Mouse (Mus musculus) heart, embryonic 11.5 days (tissue): ENCODE results near the gene Med16. TPM values are rescaled to one million over a fixed set of nuclear protein-coding genes. Genes with fewer than 3 reads are reported as not detected.

Source experiments
- ATAC-seq: fragments of 200-750 bp; cut with Nextera tagmentation; replicated peaks from 2 replicates; pipeline ENCODE4 v1.8.0; 2017; ENCODE audit warnings: moderate library complexity; ENCODE audit not compliant: insufficient number of reproducible peaks, low FRiP score, low TSS enrichment
- H3K27ac ChIP-seq: fragments of 300-500 bp; sonication (generic); 2 replicates; pipeline ENCODE4 v1.5.1; 2014; ENCODE audit warnings: mild to moderate bottlenecking, low read depth, low read length
- H3K27me3 ChIP-seq: fragments of 300-500 bp; sonication (generic); 2 replicates; pipeline ENCODE4 v1.6.1; 2014; ENCODE audit warnings: mild to moderate bottlenecking, low read length, mixed read lengths; ENCODE audit not compliant: control insufficient read depth, insufficient read depth
- H3K36me3 ChIP-seq: fragments of 300-500 bp; sonication (generic); 2 replicates; pipeline ENCODE4 v1.6.1; 2014; ENCODE audit warnings: mild to moderate bottlenecking, low read length, moderate library complexity, mixed read lengths; ENCODE audit not compliant: control insufficient read depth, insufficient read depth
- H3K4me1 ChIP-seq: fragments of 300-500 bp; sonication (generic); 2 replicates; pipeline ENCODE4 v1.6.1; 2014; ENCODE audit warnings: low read length; ENCODE audit not compliant: control insufficient read depth, insufficient read depth
- H3K4me2 ChIP-seq: fragments of 300-500 bp; sonication (generic); 2 replicates; pipeline ENCODE4 v1.6.1; 2014; ENCODE audit warnings: mild to moderate bottlenecking, moderate library complexity
- H3K4me3 ChIP-seq: fragments of 300-500 bp; sonication (generic); 2 replicates; pipeline ENCODE4 v1.5.1; 2014; ENCODE audit warnings: low read depth, low read length
- H3K9ac ChIP-seq: fragments of 300-500 bp; sonication (generic); 2 replicates; pipeline ENCODE4 v1.6.1; 2014; ENCODE audit warnings: mild to moderate bottlenecking, low read depth, low read length, moderate library complexity
- H3K9me3 ChIP-seq: fragments of 300-500 bp; sonication (generic); replicated peaks from 2 replicates; pipeline ENCODE4 v1.6.1; 2016; ENCODE audit warnings: low read length; ENCODE audit not compliant: control insufficient read depth
- WGBS: fragments of 180-500 bp; shearing (Covaris S2); extraction: QIAGEN DNeasy Blood & Tissue Kit; methylation state at CpG from one replicate; pipeline ENCODE4 v1.1.7; 2014; ENCODE audit not compliant: insufficient replicate concordance; 5-methylcytosine and 5-hydroxymethylcytosine counted together
- polyA plus RNA-seq: library from polyadenylated mRNA; unstranded; fragments of >200 nt; fragmentation: Nextera tagmentation; extraction: Ambion mirVana; gene quantifications from 2 replicates; pipeline ENCODE4 v1.2.1, GENCODE M21; 2014

Med16 gene
- polyA plus RNA-seq, 1 experiment from 2014 or later, result 30.9 TPM

- ATAC-seq, result no peak
- peak overlapping the region; percentile 78 for H3K4me2 ChIP-seq
- WGBS, result 88% methylated on average over 2 of the region's 2 CpGs
- H3K9me3 ChIP-seq, result no peaks in the 10 kb centered on the region
- H3K27ac ChIP-seq, result peak overlapping the region; percentile 57; the same call in 1 of the 2 replicates
- H3K36me3 ChIP-seq, result peaks cover 38% of the 10 kb centered on the region
- H3K27me3 ChIP-seq, result no peaks in the 10 kb centered on the region
- peak overlapping the region; percentile 64; the same call in 1 of the 2 replicates for H3K9ac ChIP-seq
- peak overlapping the region; percentile 86 for H3K4me3 ChIP-seq
- H3K4me1 ChIP-seq, result peaks cover 33% of the 10 kb centered on the region
Observed at GRCm38 (mm10) chr10:79857894-79858293, 50.8 kb downstream of the Med16 start.

GRCm38 (mm10) chr10:79857452-79857811, 51.3 kb downstream of the Med16 start:
- ATAC-seq, result no peak
- Histone ChIP-seq H3K27ac (peak overlapping the region; percentile 57), H3K9ac (peak overlapping the region; percentile 64), H3K36me3 (peaks cover 35% of the 10 kb centered on the region), H3K4me1 (peaks cover 38% of the 10 kb centered on the region), H3K9me3 (no peaks in the 10 kb centered on the region), H3K4me2 (peak overlapping the region; percentile 78), H3K27me3 (no peaks in the 10 kb centered on the region), H3K4me3 (peak overlapping the region; percentile 86)
- 23% methylated on average over 4 of the region's 4 CpGs for WGBS

- Histone ChIP-seq H3K4me3 (peak overlapping the region; percentile 86), H3K4me1 (peaks cover 44% of the 10 kb centered on the region), H3K9ac (peak overlapping the region; percentile 100), H3K27ac (peak overlapping the region; percentile 57), H3K4me2 (peak overlapping the region; percentile 78), H3K9me3 (no peaks in the 10 kb centered on the region), H3K27me3 (no peaks in the 10 kb centered on the region), H3K36me3 (peaks cover 30% of the 10 kb centered on the region)
- WGBS, result 37% methylated on average over 7 of the region's 7 CpGs
- ATAC-seq, result no peak
Observed at GRCm38 (mm10) chr10:79856704-79857451, 51.8 kb downstream of the Med16 start.

GRCm38 (mm10) chr10:79856280-79856679, 52.4 kb downstream of the Med16 start:
- Histone ChIP-seq H3K4me1 (peaks cover 49% of the 10 kb centered on the region), H3K9me3 (no peaks in the 10 kb centered on the region), H3K27ac (peak overlapping the region; percentile 18; the same call in 1 of the 2 replicates)

GRCm38 (mm10) chr10:79855558-79856184, 53.1 kb downstream of the Med16 start:
- H3K9me3 ChIP-seq, result no peaks in the 10 kb centered on the region
- 1% methylated on average over 10 of the region's 10 CpGs for WGBS
- H3K4me2 ChIP-seq, result peak overlapping the region; percentile 78
- H3K27me3 ChIP-seq, result no peaks in the 10 kb centered on the region
- H3K36me3 ChIP-seq, result peaks cover 19% of the 10 kb centered on the region
- peak overlapping the region; percentile 100 for H3K9ac ChIP-seq
- peak overlapping the region; percentile 86 for H3K4me3 ChIP-seq
- no peak for ATAC-seq
- peaks cover 51% of the 10 kb centered on the region for H3K4me1 ChIP-seq
- H3K27ac ChIP-seq, result peak overlapping the region; percentile 100

More at GRCm38 (mm10) chr10:79856280-79856679, 52.4 kb downstream of the Med16 start:
- peak overlapping the region; percentile 100 for H3K9ac ChIP-seq
- ATAC-seq, result no peak
- WGBS, result 44% methylated on average over 6 of the region's 6 CpGs
- H3K27me3 ChIP-seq, result no peaks in the 10 kb centered on the region
- peak overlapping the region; percentile 86 for H3K4me3 ChIP-seq
- H3K4me2 ChIP-seq, result peak overlapping the region; percentile 78
- peaks cover 25% of the 10 kb centered on the region for H3K36me3 ChIP-seq

- H3K4me2 ChIP-seq, result peak overlapping the region; percentile 78
Observed at GRCm38 (mm10) chr10:79854801-79855541, 53.8 kb downstream of the Med16 start.

GRCm38 (mm10) chr10:79853860-79854795, 54.6 kb downstream of the Med16 start, which contains the start of gene Ptbp1:
Ptbp1 (plus strand) TSS chr10:79854427.
- Histone ChIP-seq H3K4me1 (peaks cover 52% of the 10 kb centered on the region), H3K36me3 (peaks cover 4% of the 10 kb centered on the region), H3K4me2 (peak within 1 kb of the TSS; percentile 89), H3K9ac (peak within 1 kb of the TSS; percentile 100), H3K27ac (peak within 1 kb of the TSS; percentile 100), H3K9me3 (no peaks in the 10 kb centered on the region), H3K27me3 (no peaks in the 10 kb centered on the region), H3K4me3 (peak within 1 kb of the TSS; percentile 86)
- under 1% methylated on average over 75 of the region's 75 CpGs for WGBS
- peak; percentile 89 for ATAC-seq

More at GRCm38 (mm10) chr10:79854801-79855541, 53.8 kb downstream of the Med16 start:
- WGBS, result under 1% methylated on average over 83 of the region's 83 CpGs
- H3K9ac ChIP-seq, result peak overlapping the region; percentile 100
- H3K27me3 ChIP-seq, result no peaks in the 10 kb centered on the region
- peaks cover 12% of the 10 kb centered on the region for H3K36me3 ChIP-seq
- peak; percentile 7; the same call in 1 of the 2 replicates for ATAC-seq
- peak overlapping the region; percentile 86 for H3K4me3 ChIP-seq
- H3K27ac ChIP-seq, result peak overlapping the region; percentile 100
- peaks cover 54% of the 10 kb centered on the region for H3K4me1 ChIP-seq
- no peaks in the 10 kb centered on the region for H3K9me3 ChIP-seq
